8 mouse cellular contexts compared by ENCODE assay signal in genomic region chr8:58146961-58147360, GRCm38 (mm10).
DNase-seq lines count a peak whose midpoint lies in the region; ATAC-seq and TF ChIP-seq lines count a peak whose summit lies in the region.

No protein-coding gene starts in this region.

- peak; percentile 88 for ATAC-seq in forebrain, embryonic 16.5 days

- H3K4me3 ChIP-seq in heart, adult 2 months, result no peak overlapping the region
- no peak overlapping the region for H3K4me3 ChIP-seq in CH12.LX (replicated peaks in 1 of 3; ENCODE audit: low read depth in 2 of 3, low read length in 2 of 3, poor library complexity in 1 of 3)
- no peak overlapping the region for H3K4me3 ChIP-seq in forebrain, embryonic 16.5 days (replicated peaks; ENCODE audit: low read length)

- no peak overlapping the region for H3K27ac ChIP-seq in heart, adult 2 months
- no peak overlapping the region for H3K27ac ChIP-seq in CH12.LX (ENCODE audit: insufficient read depth, low read depth)
- no peak overlapping the region for H3K27ac ChIP-seq in forebrain, embryonic 16.5 days (ENCODE audit: low read length)

- no peaks in the 10 kb centered on the region for H3K79me2 ChIP-seq in heart, adult 2 months (replicated peaks; ENCODE audit: control insufficient read depth, insufficient read depth, low read length)
- no peaks in the 10 kb centered on the region for H3K79me2 ChIP-seq in CH12.LX (replicated peaks; ENCODE audit: control insufficient read depth, extremely low read depth, insufficient read depth, poor library complexity, severe bottlenecking)

- in situ Hi-C loops in CH12.LX (cut with MboI; ENCODE audit: low pct_ligation_motif_present, low pct_unique_long_range_greater_than_20kb, low sequenced_read_pairs), result no loop called here

- H3K4me2 ChIP-seq in CH12.LX (ENCODE audit: insufficient read depth, low read depth, poor library complexity, severe bottlenecking), result no peak overlapping the region
- H3K4me2 ChIP-seq in forebrain, embryonic 16.5 days (ENCODE audit: low read length), result no peak overlapping the region

- TF ChIP-seq EP300 in heart, adult 2 months (IDR thresholded peaks at IDR 0.05; ENCODE audit: insufficient read depth, low read depth, low read length), result no peak
- TF ChIP-seq EP300 in CH12.LX (IDR thresholded peaks at IDR 0.05; ENCODE audit: low read length), result no peak

- no peaks in the 10 kb centered on the region for H3K9me3 ChIP-seq in CH12.LX (replicated peaks; ENCODE audit: low read length)
- no peaks in the 10 kb centered on the region for H3K9me3 ChIP-seq in forebrain, embryonic 16.5 days (ENCODE audit: control insufficient read depth, low read length)

- intact Hi-C loops in heart, adult 2 months (cut with DNase I), result loop anchor here (10.0 kb wide), 1 partner anchor 298 kb away; no protein-coding TSS in a partner anchor
- intact Hi-C loops in heart, postnatal 25 days (cut with DNase I), result loop anchor here (10.0 kb wide), 1 partner anchor 298 kb away; no protein-coding TSS in a partner anchor

- no peaks in the 10 kb centered on the region for H3K27me3 ChIP-seq in heart, adult 2 months (ENCODE audit: control insufficient read depth, insufficient read depth, low read length)
- no peaks in the 10 kb centered on the region for H3K27me3 ChIP-seq in CH12.LX (replicated peaks)
- H3K27me3 ChIP-seq in forebrain, embryonic 16.5 days (replicated peaks; ENCODE audit: control insufficient read depth, insufficient read depth, low read length), result no peaks in the 10 kb centered on the region

- no peaks in the 10 kb centered on the region for H3K36me3 ChIP-seq in heart, adult 2 months (ENCODE audit: control insufficient read depth, insufficient read depth, low read length)
- no peaks in the 10 kb centered on the region for H3K36me3 ChIP-seq in CH12.LX (replicated peaks in 1 of 2; ENCODE audit: control insufficient read depth in 1 of 2, insufficient read depth in 1 of 2, low read length in 1 of 2)
- no peaks in the 10 kb centered on the region for H3K36me3 ChIP-seq in forebrain, embryonic 16.5 days (ENCODE audit: control insufficient read depth, insufficient read depth)

- no peaks in the 10 kb centered on the region for H3K4me1 ChIP-seq in heart, adult 2 months (ENCODE audit: control insufficient read depth, insufficient read depth, low read length)
- no peaks in the 10 kb centered on the region for H3K4me1 ChIP-seq in CH12.LX (ENCODE audit: control insufficient read depth in 1 of 2, insufficient read depth in 2 of 2)
- H3K4me1 ChIP-seq in forebrain, embryonic 16.5 days (replicated peaks; ENCODE audit: control insufficient read depth, insufficient read depth, low read length), result no peaks in the 10 kb centered on the region

- no peak overlapping the region for H3K9ac ChIP-seq in heart, adult 2 months (ENCODE audit: low read depth, low read length)
- no peak overlapping the region for H3K9ac ChIP-seq in CH12.LX (ENCODE audit: insufficient read depth, low read depth)
- no peak overlapping the region for H3K9ac ChIP-seq in forebrain, embryonic 16.5 days (replicated peaks; ENCODE audit: low read depth, low read length)

- peak; percentile 72 for TF ChIP-seq CTCF in heart, adult 2 months (IDR thresholded peaks at IDR 0.05)
- peak; percentile 35 to 67; a peak in 2 of 4 replicates for TF ChIP-seq CTCF in CH12.LX (conservative IDR thresholded peaks at IDR 0.05 in 1 of 2, IDR thresholded peaks at IDR 0.05 in 1 of 2; ENCODE audit: low read depth in 2 of 2, low read length in 2 of 2)

- dilution Hi-C loops in CH12.LX (cut with MboI; ENCODE audit: extremely low pct_ligation_motif_present, extremely low pct_unique_long_range_greater_than_20kb, low sequenced_read_pairs), result no loop called here

- TF ChIP-seq POLR2A in heart, adult 2 months (IDR thresholded peaks at IDR 0.05; ENCODE audit: insufficient read depth, low read depth, low read length), result no peak
- no peak for TF ChIP-seq POLR2A in CH12.LX (IDR thresholded peaks at IDR 0.05; ENCODE audit: low read depth, low read length)

- 17% methylated on average over 1 of the region's 1 CpGs for WGBS in heart, adult 2 months
- 16% methylated on average over 1 of the region's 1 CpGs for WGBS in forebrain, embryonic 16.5 days

- DNase-seq in heart, adult 2 months, result peak in 1 of 2 experiments; percentile 15
- DNase-seq in heart, postnatal 25 days (ENCODE audit: low spot score), result no peak
- peak; percentile 39 for DNase-seq in CH12.LX (ENCODE audit: extremely low read depth)
- DNase-seq in c-Kit-positive CD71-negative TER-119-negative erythroid progenitor cells, embryonic 14.5 days (ENCODE audit: low read depth), result peak; percentile 6
- peak; percentile 5 to 70 for DNase-seq in layer of hippocampus, adult 18-20 months (ENCODE audit: low spot score in 2 of 2)
- peak; percentile 15 for DNase-seq in neural tube, embryonic 10.5 days (ENCODE audit: extremely low spot score, low spot score)
- DNase-seq in thymus, adult 18-20 months, result no peak

- peak; percentile 55 for TF ChIP-seq RAD21 in CH12.LX (IDR thresholded peaks at IDR 0.05; ENCODE audit: low read depth, low read length)

TF ChIP-seq in CH12.LX, 34 proteins besides CTCF, POLR2A, EP300 and RAD21:
- TF ChIP-seq SMC3 (IDR thresholded peaks at IDR 0.05; ENCODE audit: low read depth, low read length) (peak; percentile 65), RCOR1 (conservative IDR thresholded peaks at IDR 0.05; ENCODE audit: low read depth, low read length) (no peak)
TF ChIP-seq in CH12.LX: peak in this region for 1.

Comparison
In these comparisons a context has a peak if more than half of its experiments do, and no peak if none do; other contexts are left out.
1. DNase-seq: peak in CH12.LX (single experiment), c-Kit-positive CD71-negative TER-119-negative erythroid progenitor cells, embryonic 14.5 days (single experiment), layer of hippocampus, adult 18-20 months (2 of 2) and neural tube, embryonic 10.5 days (single experiment); none in heart, postnatal 25 days (single experiment) and thymus, adult 18-20 months (0 of 2).